Mouse (Mus musculus): ENCODE measurements at regions not wholly inside any gene's neighbourhood (a gene's known extent, or its start where the extent isn't known, plus 50 kb on each side); places are given as distances from the start of the nearest gene placed in this dataset.
A peak's percentile ranks its signal among the peaks of the same experiment; 100 is the strongest.

- Histone ChIP-seq H3K27ac (ENCODE audit: low read length) (no peak overlapping the region), H3K9me3 (ENCODE audit: control insufficient read depth, low read length) (no peaks in the 10 kb centered on the region), H3K36me3 (ENCODE audit: control insufficient read depth, insufficient read depth, low read length) (no peaks in the 10 kb centered on the region), H3K9ac (ENCODE audit: low read length) (no peak overlapping the region), H3K4me3 (ENCODE audit: low read length) (no peak overlapping the region), H3K4me2 (ENCODE audit: low read depth, low read length) (no peak overlapping the region), H3K4me1 (replicated peaks; ENCODE audit: control insufficient read depth, insufficient read depth, low read length) (peaks cover 6% of the 10 kb centered on the region), H3K27me3 (ENCODE audit: control insufficient read depth, insufficient read depth, low read depth, low read length) (no peaks in the 10 kb centered on the region)
- WGBS: 11% methylated on average over 5 of the region's 5 CpGs
- ATAC-seq (ENCODE audit: low read depth): peak; percentile 56
These were observed 169.5 kb downstream of the Fam43a start for GRCm38 (mm10) chr16:30769007-30769442.

GRCm38 (mm10) chr16:30769467-30769866 is 169.9 kb downstream of the Fam43a start:
- Histone ChIP-seq H3K9me3 (ENCODE audit: control insufficient read depth, low read length) (no peaks in the 10 kb centered on the region), H3K9ac (ENCODE audit: low read length) (no peak overlapping the region), H3K27ac (ENCODE audit: low read length) (no peak overlapping the region), H3K4me2 (ENCODE audit: low read depth, low read length) (no peak overlapping the region), H3K27me3 (ENCODE audit: control insufficient read depth, insufficient read depth, low read depth, low read length) (no peaks in the 10 kb centered on the region), H3K4me3 (ENCODE audit: low read length) (no peak overlapping the region), H3K36me3 (ENCODE audit: control insufficient read depth, insufficient read depth, low read length) (no peaks in the 10 kb centered on the region), H3K4me1 (replicated peaks; ENCODE audit: control insufficient read depth, insufficient read depth, low read length) (peaks cover 6% of the 10 kb centered on the region)
- WGBS: 11% methylated on average over 11 of the region's 11 CpGs
- no peak for ATAC-seq (ENCODE audit: low read depth)

- H3K9me3 ChIP-seq (ENCODE audit: control insufficient read depth, low read length): no peaks in the 10 kb centered on the region
- H3K4me1 ChIP-seq (replicated peaks; ENCODE audit: control insufficient read depth, insufficient read depth, low read length): peaks cover 20% of the 10 kb centered on the region
- no peak overlapping the region for H3K9ac ChIP-seq (ENCODE audit: low read length)
- ATAC-seq (ENCODE audit: low read depth): peak; percentile 63; the same call in 1 of the 2 replicates
- H3K36me3 ChIP-seq (ENCODE audit: control insufficient read depth, insufficient read depth, low read length): no peaks in the 10 kb centered on the region
- H3K4me3 ChIP-seq (ENCODE audit: low read length): no peak overlapping the region
- no peak overlapping the region for H3K27ac ChIP-seq (ENCODE audit: low read length)
- no peak overlapping the region for H3K4me2 ChIP-seq (ENCODE audit: low read depth, low read length)
- WGBS: 44% methylated on average over 3 of the region's 3 CpGs
- H3K27me3 ChIP-seq (ENCODE audit: control insufficient read depth, insufficient read depth, low read depth, low read length): no peaks in the 10 kb centered on the region
These were observed 173.3 kb downstream of the Fam43a start for GRCm38 (mm10) chr16:30772802-30773201.

GRCm38 (mm10) chr16:30774951-30775661 is 175.6 kb downstream of the Fam43a start:
- 0 out of 2 replicates have a peak, but pooled peaks have one; percentile 35 for ATAC-seq (ENCODE audit: low read depth)
- H3K27ac ChIP-seq (ENCODE audit: low read length): no peak overlapping the region
- no peaks in the 10 kb centered on the region for H3K36me3 ChIP-seq (ENCODE audit: control insufficient read depth, insufficient read depth, low read length)
- H3K9me3 ChIP-seq (ENCODE audit: control insufficient read depth, low read length): no peaks in the 10 kb centered on the region
- no peak overlapping the region for H3K4me3 ChIP-seq (ENCODE audit: low read length)
- peaks cover 17% of the 10 kb centered on the region for H3K4me1 ChIP-seq (replicated peaks; ENCODE audit: control insufficient read depth, insufficient read depth, low read length)
- no peak overlapping the region for H3K9ac ChIP-seq (ENCODE audit: low read length)
- WGBS: 64% methylated on average over 14 of the region's 14 CpGs
- H3K4me2 ChIP-seq (ENCODE audit: low read depth, low read length): no peak overlapping the region
- H3K27me3 ChIP-seq (ENCODE audit: control insufficient read depth, insufficient read depth, low read depth, low read length): no peaks in the 10 kb centered on the region

GRCm38 (mm10) chr16:30775740-30776700 is 176.5 kb downstream of the Fam43a start:
- no peaks in the 10 kb centered on the region for H3K27me3 ChIP-seq (ENCODE audit: control insufficient read depth, insufficient read depth, low read depth, low read length)
- H3K4me3 ChIP-seq (ENCODE audit: low read length): no peak overlapping the region
- 0 out of 2 replicates have a peak, but pooled peaks have one; percentile 14 for ATAC-seq (ENCODE audit: low read depth)
- H3K9me3 ChIP-seq (ENCODE audit: control insufficient read depth, low read length): no peaks in the 10 kb centered on the region
- no peaks in the 10 kb centered on the region for H3K36me3 ChIP-seq (ENCODE audit: control insufficient read depth, insufficient read depth, low read length)
- no peak overlapping the region for H3K27ac ChIP-seq (ENCODE audit: low read length)
- H3K9ac ChIP-seq (ENCODE audit: low read length): no peak overlapping the region; the same call in 1 of the 2 replicates
- no peak overlapping the region for H3K4me2 ChIP-seq (ENCODE audit: low read depth, low read length)
- 54% methylated on average over 21 of the region's 21 CpGs for WGBS
- peaks cover 17% of the 10 kb centered on the region for H3K4me1 ChIP-seq (replicated peaks; ENCODE audit: control insufficient read depth, insufficient read depth, low read length)

- H3K27ac ChIP-seq (ENCODE audit: low read length): no peak overlapping the region
- H3K4me1 ChIP-seq (replicated peaks; ENCODE audit: control insufficient read depth, insufficient read depth, low read length): peaks cover 17% of the 10 kb centered on the region
- no peaks in the 10 kb centered on the region for H3K9me3 ChIP-seq (ENCODE audit: control insufficient read depth, low read length)
- no peaks in the 10 kb centered on the region for H3K27me3 ChIP-seq (ENCODE audit: control insufficient read depth, insufficient read depth, low read depth, low read length)
- H3K9ac ChIP-seq (ENCODE audit: low read length): no peak overlapping the region
- H3K4me3 ChIP-seq (ENCODE audit: low read length): no peak overlapping the region
- H3K36me3 ChIP-seq (ENCODE audit: control insufficient read depth, insufficient read depth, low read length): no peaks in the 10 kb centered on the region
- no peak overlapping the region for H3K4me2 ChIP-seq (ENCODE audit: low read depth, low read length)
- ATAC-seq (ENCODE audit: low read depth): no peak
- 83% methylated on average over 6 of the region's 6 CpGs for WGBS
These were observed 177.9 kb downstream of the Fam43a start for GRCm38 (mm10) chr16:30777416-30777815.

- no peak overlapping the region for H3K9ac ChIP-seq (ENCODE audit: low read length)
- peaks cover 15% of the 10 kb centered on the region for H3K4me1 ChIP-seq (replicated peaks; ENCODE audit: control insufficient read depth, insufficient read depth, low read length)
- ATAC-seq (ENCODE audit: low read depth): no peak
- no peaks in the 10 kb centered on the region for H3K36me3 ChIP-seq (ENCODE audit: control insufficient read depth, insufficient read depth, low read length)
- H3K9me3 ChIP-seq (ENCODE audit: control insufficient read depth, low read length): no peaks in the 10 kb centered on the region
- 68% methylated on average over 7 of the region's 7 CpGs for WGBS
- H3K4me2 ChIP-seq (ENCODE audit: low read depth, low read length): no peak overlapping the region
- H3K27ac ChIP-seq (ENCODE audit: low read length): no peak overlapping the region
- H3K27me3 ChIP-seq (ENCODE audit: control insufficient read depth, insufficient read depth, low read depth, low read length): no peaks in the 10 kb centered on the region
- H3K4me3 ChIP-seq (ENCODE audit: low read length): no peak overlapping the region
These were observed 178.6 kb downstream of the Fam43a start for GRCm38 (mm10) chr16:30778078-30778477.

- Histone ChIP-seq H3K27me3 (ENCODE audit: control insufficient read depth, insufficient read depth, low read depth, low read length) (no peaks in the 10 kb centered on the region), H3K4me1 (replicated peaks; ENCODE audit: control insufficient read depth, insufficient read depth, low read length) (peaks cover 14% of the 10 kb centered on the region), H3K9ac (ENCODE audit: low read length) (no peak overlapping the region), H3K36me3 (ENCODE audit: control insufficient read depth, insufficient read depth, low read length) (no peaks in the 10 kb centered on the region), H3K4me3 (ENCODE audit: low read length) (no peak overlapping the region), H3K4me2 (ENCODE audit: low read depth, low read length) (no peak overlapping the region), H3K27ac (ENCODE audit: low read length) (no peak overlapping the region), H3K9me3 (ENCODE audit: control insufficient read depth, low read length) (no peaks in the 10 kb centered on the region)
- WGBS: 54% methylated on average over 5 of the region's 5 CpGs
- ATAC-seq (ENCODE audit: low read depth): 0 out of 2 replicates have a peak, but pooled peaks have one; percentile 15
These were observed 179.4 kb downstream of the Fam43a start for GRCm38 (mm10) chr16:30778945-30779344.

- 91% methylated on average over 5 of the region's 5 CpGs for WGBS
- no peak overlapping the region for H3K27ac ChIP-seq (ENCODE audit: low read length)
- H3K4me3 ChIP-seq (ENCODE audit: low read length): no peak overlapping the region
- ATAC-seq (ENCODE audit: low read depth): no peak
- no peak overlapping the region for H3K4me2 ChIP-seq (ENCODE audit: low read depth, low read length)
- no peaks in the 10 kb centered on the region for H3K9me3 ChIP-seq (ENCODE audit: control insufficient read depth, low read length)
- H3K36me3 ChIP-seq (ENCODE audit: control insufficient read depth, insufficient read depth, low read length): no peaks in the 10 kb centered on the region
- no peaks in the 10 kb centered on the region for H3K27me3 ChIP-seq (ENCODE audit: control insufficient read depth, insufficient read depth, low read depth, low read length)
- H3K9ac ChIP-seq (ENCODE audit: low read length): no peak overlapping the region
- H3K4me1 ChIP-seq (replicated peaks; ENCODE audit: control insufficient read depth, insufficient read depth, low read length): peaks cover 20% of the 10 kb centered on the region
These were observed 184.7 kb downstream of the Fam43a start for GRCm38 (mm10) chr16:30784261-30784660.

Data from lung, embryonic 16.5 days (tissue).